Mouse (Mus musculus): ENCODE measurements at regions not wholly inside any gene's neighbourhood (a gene's known extent, or its start where the extent isn't known, plus 50 kb on each side); places are given as distances from the start of the nearest gene placed in this dataset.

DNA sequence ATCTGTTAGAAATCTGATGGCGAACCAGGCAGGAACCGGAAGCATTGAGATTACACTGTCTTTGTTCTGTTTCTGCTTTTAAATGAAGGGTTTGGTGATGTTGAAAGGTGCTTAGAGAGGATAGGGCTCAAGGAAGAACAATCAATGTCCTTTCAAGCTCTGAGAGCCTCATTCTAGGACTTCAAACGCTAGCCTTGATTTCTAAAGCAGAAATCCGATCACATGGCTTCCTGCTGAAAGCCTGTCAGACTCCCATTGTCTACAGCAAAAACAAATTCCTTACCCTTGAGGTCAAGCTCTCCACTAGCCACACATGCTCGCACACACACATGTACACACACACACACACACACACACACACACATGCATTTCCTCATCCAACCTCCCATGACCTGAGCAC is 215.3 kb upstream of the Zfp637 start:
- ATAC-seq, result no peak

GRCm38 (mm10) chr6:117627461-117627860 is 213.5 kb upstream of the Zfp637 start:
- ATAC-seq, result no peak

DNA sequence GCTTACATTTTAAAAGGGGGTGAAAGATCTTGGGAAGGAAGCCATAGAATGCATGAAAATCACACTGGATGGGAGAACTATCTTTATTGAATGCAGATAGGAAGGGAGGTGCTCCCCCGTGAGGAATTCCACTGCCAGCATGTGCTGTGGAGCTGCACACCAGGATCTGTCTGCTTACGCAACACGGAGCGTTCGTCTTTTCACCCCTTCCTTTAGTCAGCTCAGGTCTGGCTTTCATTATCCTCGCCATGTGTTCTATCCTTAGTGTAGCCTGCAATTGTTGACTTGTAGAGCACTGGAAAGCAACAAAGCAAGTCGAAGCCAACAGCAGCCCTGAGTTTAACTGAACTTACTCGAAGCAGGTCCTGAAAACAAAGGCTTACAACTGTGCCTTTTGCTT is 194.4 kb upstream of the Zfp637 start:
- ATAC-seq, result no peak

DNA sequence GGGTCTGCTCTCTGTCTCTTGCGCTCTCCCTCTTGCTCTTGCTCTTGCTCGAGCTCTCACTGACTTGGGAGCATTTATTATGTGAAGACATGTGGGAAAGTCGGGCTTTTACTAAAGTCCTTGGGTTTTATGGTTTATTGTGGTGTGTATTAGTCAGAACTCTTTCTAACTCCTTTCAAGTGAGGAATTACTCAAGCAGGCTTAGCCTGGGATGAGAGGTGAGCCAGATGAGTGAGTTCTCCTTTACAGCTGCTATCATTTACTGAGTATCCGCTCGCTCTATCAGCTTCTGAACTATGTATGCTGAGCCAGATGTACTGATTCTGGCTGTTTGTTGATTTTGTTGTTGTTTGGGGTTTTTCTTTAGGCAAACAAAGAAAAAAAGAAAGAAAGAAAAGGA is 190.4 kb upstream of the Zfp637 start:
- ATAC-seq, result no peak

- no peak for ATAC-seq
Observed at GRCm38 (mm10) chr6:117651551-117651950, 189.4 kb upstream of the Zfp637 start.

DNA sequence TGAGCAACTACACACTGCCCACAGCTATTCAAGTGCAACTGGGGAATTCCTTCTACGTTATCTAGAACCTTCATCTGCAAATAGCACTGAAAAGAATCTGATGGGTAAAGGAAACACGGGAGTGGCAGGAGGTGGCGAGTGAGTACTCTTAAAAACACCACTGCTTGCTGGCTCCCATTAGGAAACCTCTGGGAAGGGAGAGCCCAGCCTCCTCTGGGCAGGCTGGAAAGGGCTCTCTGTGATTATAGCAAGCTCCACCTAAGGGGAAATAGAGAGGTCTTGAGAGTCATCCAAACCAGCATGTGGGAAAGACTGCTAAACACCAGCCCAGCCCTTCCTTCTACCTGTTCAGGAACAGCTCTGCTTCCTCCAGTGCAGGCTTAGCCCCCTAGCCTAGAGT is 189.0 kb upstream of the Zfp637 start:
- ATAC-seq, result no peak

- ATAC-seq, result no peak
Observed at GRCm38 (mm10) chr6:117652917-117653316, 188.1 kb upstream of the Zfp637 start.

DNA sequence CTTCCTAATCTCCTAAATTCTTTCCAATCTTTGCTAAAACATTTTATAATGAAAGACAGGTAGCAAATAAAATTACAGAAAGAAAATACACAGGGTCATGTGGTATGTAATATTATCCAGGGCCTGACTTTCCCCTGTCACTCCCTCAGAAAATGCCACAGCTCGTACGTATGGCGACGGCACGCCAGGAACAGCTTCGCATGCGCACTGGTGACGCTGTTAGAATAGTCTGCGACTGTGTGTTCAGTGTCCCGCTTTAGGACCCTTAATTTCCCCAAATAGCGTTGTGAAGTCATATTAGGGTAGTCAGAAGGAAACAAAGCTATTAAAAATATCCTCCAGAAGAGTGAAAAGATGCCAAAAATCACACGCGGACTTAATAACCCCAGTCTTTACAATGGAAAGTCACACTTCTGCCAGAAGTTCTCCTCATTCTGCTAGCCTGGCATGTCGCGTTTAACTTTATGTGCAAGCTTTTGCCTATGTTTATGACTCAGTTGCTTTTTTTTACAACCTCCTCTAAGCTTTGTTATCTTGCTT is 187.0 kb upstream of the Zfp637 start:
- ATAC-seq, result no peak

GRCm38 (mm10) chr6:117655986-117656385 is 185.0 kb upstream of the Zfp637 start:
- no peak for ATAC-seq

- no peak for ATAC-seq
Observed at GRCm38 (mm10) chr6:117660576-117660975, 180.4 kb upstream of the Zfp637 start.

- no peak for ATAC-seq
Observed at GRCm38 (mm10) chr6:117662635-117663034, 178.3 kb upstream of the Zfp637 start.

- ATAC-seq, result no peak
Observed at GRCm38 (mm10) chr6:117670337-117670736, 170.6 kb upstream of the Zfp637 start.

- ATAC-seq, result no peak
Observed at GRCm38 (mm10) chr6:117670792-117671525, 170.0 kb upstream of the Zfp637 start.

- ATAC-seq, result no peak
Observed at GRCm38 (mm10) chr6:117675059-117675800, 165.8 kb upstream of the Zfp637 start.

DNA sequence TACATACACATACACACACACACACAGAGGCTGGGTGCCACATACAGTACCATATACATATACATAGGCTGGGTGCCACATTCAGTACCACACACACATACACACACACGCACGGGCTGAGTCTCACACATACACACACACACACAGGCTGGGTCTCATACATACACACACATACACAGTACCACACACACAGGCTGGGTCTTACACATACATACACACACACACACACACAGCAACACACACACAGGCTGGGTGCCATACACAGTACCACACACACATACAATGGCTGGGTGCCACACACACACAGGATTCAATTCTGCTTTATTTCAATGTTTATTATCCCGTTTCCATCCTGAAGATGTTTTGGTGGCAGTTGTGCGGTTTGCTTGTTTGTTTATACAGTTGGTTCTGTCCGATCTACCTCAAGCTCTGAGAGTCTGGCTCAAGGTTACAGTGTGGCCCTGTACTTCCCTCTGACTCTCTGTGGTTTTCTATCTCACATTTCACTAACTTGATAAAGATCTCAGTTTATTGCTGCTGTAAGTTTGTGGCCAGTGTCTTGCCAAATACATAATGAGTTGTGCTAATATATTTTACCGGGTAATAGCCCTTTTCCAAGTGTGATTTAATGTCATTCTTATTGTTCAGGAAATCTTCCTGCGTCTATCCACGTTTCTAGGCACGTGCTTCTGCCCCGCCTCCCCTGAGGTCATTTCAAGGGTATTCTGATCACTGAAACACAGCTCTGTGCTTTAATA is 164.7 kb upstream of the Zfp637 start:
- ATAC-seq, result no peak

DNA sequence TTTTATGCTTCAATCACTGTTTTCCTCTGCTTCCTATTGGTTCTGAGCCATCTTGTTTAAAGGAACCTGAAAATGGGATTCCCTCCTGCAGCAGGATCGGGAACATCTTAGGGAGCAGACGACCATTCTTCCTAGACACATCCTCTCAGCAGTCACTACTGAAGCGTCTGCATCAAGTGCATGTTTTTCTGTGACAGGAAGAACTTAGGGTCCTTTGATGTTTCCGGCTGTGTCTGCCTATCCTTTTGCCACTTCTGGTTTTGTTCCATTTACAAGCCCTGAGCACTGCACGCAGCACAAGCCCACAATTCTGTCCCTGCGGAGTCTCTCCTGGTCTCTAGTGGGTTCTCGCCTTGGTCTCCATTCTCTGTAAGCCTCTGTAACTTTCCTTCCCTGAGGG is 163.9 kb upstream of the Zfp637 start:
- ATAC-seq, result peak; percentile 50

- no peak for ATAC-seq
Observed at GRCm38 (mm10) chr6:117677821-117678220, 163.2 kb upstream of the Zfp637 start.

DNA sequence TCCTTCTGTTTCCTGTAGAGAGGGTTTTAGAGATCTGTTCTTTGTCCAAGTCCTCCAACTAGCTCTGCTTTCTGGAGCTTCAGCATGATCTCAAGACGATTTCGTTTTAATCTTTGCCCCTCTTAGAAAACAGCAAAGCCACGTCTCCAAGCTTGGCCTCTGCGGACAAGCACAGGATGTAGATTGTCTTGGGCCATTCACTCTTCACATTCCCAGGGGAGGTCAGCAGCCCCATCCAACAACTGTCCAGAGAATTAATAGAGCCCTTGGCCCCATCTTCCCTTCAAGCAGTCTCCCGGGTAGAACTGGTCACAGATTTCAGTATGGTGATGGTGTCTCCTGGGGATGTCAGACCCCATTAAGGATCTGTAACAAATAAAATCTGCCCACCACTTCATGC is 162.7 kb upstream of the Zfp637 start:
- ATAC-seq, result no peak

GRCm38 (mm10) chr6:117678877-117679276 is 162.1 kb upstream of the Zfp637 start:
- ATAC-seq, result no peak

DNA sequence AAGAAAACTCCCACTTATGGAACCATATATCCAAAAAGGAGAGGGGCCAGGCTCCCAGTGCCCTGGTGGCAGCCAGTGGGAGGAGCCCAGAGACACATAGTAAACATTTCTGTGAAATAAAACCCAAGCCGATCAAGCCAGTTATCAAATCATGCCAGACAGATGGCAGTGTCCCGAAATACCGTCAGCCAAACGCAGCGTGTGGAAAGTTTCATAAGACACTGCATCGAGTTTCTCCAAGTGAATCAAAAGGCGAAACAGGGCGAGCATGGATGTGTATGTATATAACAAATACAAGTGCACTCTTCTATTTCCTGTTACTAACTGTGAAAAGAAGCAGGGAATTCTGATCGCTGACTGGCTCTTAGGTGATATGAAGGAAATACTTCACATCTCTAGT is 154.8 kb upstream of the Zfp637 start:
- ATAC-seq, result no peak

DNA sequence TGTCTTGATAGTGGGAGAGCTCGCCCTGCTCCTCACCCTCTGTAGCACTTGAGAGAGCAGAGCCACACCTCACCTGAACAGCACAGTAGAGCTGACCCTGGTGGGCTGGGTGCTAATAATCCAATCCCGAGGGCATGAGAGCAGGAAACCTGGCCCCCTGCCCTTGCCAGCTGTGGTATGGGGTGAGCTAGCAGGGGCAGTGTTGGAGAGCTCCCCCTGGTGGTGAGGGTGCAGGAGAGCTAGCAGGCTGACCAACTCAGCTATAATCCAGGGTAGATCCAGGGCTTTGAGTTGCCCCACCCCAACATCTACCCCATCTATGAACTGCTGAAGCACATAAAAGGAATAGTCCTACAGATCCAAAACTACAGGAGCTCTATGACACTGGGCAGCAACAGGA is 153.9 kb upstream of the Zfp637 start:
- ATAC-seq, result no peak

- ATAC-seq, result no peak
Observed at GRCm38 (mm10) chr6:117688664-117689178, 152.3 kb upstream of the Zfp637 start.

- ATAC-seq, result no peak
Observed at GRCm38 (mm10) chr6:117700286-117700685, 140.7 kb upstream of the Zfp637 start.
